Mouse (Mus musculus) spleen, postnatal 14 days (tissue): ENCODE measurements around the gene Clec12b.
"Not testable (repeated sequence)": the region's sequence is repeated elsewhere in the genome, so short reads cannot be mapped to it uniquely, and the experiment has no call there.

ENCODE experiments used
- DNase-seq, 2 experiments: peaks; one replicate each; pipeline ENCODE4 v3.0.0; 2021 to 2022; ENCODE audit warnings: low spot score in 2 of 2

Gene Clec12b

DNA sequence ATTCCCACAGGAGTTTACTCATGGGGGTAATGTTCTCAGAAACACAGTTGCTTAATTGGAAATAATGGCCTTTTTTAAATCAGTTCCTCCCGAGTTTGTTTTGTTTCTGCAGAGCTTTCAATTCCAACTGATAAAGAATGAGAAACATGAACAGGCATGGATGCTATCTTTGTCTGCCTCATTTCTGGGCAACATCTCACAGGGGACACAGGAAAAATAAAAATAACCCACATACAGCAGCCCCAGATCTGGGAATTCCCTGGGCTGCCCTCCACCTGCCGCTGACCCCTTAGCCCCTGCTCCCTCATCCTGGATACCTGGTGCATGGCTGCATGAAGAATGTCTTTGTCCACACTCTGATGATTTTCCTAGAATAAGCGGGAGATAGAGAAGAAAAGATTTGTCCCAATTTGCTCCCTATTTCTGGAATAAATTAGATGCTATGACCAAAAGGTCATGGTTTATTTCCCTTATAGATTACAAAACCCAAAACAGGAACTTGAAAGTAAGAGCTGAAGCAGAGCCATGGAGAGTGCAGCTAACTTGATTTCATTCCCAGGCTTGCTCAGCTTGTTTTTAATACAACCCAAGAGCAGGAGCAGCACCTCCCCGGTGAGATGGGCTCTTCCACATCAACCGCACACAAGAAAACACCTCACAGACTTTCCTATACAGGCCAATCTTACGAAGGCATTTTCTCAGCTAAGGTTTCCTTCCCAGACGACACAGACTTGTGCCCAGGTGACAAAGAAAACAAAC lies 16.1 kb downstream of the Clec12b start:
- no peak for DNase-seq

DNA sequence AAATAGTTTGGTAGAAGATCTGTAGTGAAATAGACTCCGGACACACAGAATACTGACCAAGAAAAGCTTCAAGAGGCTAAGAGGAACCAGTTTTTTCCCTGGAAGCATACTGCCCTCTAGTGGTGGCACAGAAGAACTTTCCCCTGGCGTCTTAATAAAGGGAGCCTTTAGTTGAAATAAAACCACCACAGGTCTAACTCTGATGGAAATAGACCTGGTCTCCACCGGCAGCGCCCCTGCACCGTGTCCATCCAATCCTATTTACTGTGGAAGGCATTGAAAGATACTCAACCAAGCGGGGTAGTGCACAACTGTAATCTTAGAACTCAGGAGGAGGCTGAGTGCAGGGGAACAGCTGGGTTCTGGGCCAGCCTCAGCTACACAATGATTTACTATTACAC lies 19.7 kb downstream of the Clec12b start:
- peak in 1 of 2 experiments; percentile 33 for DNase-seq

DNA sequence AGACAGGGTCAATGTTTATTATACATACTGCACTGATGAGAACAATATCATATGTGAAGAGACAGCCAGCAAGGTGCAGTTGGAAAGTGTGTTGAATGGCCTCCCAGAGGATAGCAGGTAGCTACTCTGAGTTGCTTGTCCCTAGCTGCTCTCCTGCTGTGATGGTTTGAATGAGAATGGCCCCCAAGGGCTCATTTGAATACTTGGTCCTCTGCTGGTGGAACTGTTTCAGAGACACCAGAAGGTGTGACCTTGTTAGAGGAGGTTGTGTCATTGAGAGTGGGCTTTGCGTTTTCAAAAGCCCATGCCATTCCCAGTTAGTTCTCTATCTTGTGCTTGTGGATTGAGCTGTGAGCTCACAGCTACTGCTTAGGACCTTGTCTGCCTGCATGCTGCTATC lies 21.7 kb downstream of the Clec12b start:
- no peak for DNase-seq

DNA sequence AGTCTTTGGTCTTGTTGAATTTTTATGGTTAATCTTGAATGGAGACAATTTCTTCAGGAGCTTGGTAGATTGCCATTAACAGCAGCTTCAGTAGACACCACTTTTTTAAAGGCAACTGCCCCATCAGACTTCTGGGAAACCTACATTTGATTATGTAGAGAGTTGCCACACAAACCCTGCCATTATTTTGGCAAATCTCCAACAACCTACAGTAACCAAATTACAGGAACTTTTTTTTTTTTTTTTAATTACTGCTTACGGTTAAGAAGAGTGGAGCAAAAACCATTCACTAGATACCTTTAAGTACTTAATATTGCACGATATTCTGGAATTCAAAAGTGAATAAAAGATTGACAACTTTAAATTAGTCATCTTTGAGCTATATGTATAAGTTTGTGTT lies 26.2 kb downstream of the Clec12b start:
- DNase-seq, result no peak

DNA sequence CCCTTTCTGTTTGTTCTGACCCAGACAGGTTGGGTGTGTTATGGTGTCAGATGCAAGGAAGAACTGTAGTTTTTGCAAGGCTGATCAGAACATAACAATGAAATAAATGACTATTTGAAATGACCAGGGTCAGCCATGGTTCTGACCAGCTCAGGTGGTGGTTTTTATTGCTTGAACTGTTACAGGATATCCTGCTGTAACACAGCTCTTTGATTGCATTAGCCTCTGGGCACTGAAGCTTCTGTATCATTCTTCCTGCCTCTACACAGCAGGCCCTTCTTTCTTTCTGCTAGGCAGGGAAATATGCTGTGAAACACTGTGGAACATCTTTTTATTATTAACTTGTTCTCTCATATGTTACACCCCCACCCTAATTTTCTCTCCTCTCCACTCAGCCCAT lies 29.2 kb downstream of the Clec12b start:
- no peak for DNase-seq

DNA sequence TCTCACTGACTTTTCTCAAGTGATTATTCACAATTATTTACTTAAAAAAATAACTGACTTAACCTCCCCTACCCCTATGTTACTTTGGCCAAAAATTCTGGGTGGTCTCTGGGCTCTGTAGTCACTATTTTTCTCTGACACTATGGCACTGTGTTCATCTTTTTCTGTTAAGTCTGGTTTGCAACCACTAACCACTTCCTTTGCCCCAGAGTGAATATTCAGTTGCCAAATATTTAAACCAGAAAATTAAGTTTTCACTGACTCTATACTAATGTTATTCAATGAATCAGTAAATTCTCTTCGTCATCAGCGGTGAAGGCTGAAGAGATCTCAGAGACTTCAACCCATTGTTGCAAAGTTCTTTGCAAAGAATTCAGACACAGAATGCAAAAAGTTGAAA lies 29.9 kb downstream of the Clec12b start:
- DNase-seq, result no peak

DNA sequence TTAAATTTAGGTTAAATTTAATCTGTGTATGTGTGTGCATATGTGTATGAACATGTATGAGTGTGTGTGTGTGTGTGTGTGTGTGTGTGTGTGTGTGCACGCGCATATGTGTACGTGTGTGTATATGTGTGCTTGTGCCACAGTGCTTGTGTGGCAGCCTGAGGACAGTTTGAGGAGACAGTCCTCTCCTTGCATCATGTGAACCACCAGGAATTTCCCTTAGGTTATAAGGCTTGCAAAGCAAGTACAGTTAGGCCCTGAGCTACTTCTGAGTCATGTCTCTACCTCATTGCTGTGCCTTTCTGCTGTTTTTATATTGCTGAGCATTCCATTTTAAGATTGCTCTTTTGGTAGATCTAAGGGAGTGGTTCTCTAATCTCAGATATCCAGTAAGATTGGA lies 34.6 kb downstream of the Clec12b start:
- no peak for DNase-seq

DNA sequence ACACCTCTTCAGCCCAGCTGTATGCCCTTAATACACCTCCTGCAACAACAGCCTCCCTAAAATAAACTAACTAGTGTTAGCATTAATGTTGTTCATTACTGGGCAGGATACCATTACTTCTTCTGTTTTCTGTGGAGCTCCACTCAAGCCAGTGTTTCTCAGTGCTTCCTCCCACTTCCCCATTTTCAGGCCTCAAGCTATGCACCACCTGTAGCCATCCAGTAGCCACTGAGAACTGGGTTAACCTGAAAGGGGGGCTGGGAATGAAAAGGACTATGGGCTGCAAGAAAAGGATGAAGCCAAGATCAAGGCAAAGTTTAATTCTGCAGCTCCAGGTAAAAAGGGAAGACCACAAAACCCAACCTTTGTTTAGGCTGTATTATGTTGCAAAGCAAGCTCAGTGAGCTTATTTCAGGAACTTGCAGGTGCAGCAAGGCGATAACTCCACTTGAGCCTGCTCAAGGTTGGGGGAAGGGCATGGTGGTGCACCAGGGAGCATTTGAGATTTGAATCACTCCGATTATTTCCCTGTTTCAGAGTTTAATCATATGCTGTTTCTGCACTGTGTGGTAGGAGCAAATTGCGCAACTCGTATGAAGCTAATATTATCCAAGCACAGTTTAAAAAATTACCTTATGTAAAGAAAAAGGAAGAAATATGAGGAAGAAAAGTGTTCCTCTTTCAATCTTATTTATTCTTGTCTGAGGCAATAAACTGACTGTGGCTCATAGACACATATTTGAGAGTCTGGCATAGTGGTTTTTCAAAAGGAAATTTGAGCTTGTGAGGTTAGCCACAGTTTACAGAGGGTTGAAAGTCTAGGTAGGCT lies 35.9 kb downstream of the Clec12b start:
- peak in 1 of 2 experiments; percentile 9 for DNase-seq

DNA sequence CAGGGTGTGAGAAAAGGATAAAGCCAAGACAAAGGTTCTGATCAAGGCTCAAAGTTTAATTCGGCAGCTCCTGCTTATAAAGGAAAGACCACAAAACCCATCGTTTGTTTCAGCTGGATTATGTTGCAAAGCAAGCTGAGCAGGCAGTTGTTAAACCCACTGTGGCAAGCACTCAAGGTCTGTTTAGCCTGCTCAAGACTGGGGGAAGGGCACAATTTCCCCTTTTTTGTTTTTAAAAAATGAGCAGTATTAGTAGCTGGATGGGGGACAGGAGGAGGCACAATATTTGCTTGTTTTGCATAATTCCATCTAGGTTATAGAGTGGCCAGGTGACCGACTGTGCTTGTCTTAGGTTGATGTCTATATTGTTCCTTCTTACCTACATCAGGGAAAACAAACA lies 41.3 kb downstream of the Clec12b start:
- DNase-seq, result no peak

DNA sequence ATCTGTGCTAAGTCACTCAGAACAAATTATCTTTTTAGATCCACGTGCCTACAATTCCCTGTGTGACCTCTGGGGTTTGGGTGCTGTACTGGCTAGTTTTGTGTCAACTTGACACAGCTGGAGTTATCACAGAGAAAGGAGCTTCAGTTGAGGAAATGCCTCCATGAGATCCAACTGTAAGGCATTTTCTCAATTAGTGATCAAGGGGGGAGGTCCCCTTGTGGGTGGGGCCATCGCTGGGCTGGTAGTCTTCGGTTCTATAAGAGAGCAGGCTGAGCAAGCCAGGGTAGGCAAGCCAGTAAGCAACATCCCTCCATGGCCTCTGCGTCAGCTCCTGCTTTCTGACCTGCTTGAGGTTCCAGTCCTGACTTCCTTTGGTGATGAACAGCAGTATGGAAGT lies 43.3 kb downstream of the Clec12b start, which contains the start of gene Clec12a:
Gene Clec12a (plus strand): TSS at position 301 of the 400 bp plus-strand sequence.
- DNase-seq, result not testable (repeated sequence)

DNA sequence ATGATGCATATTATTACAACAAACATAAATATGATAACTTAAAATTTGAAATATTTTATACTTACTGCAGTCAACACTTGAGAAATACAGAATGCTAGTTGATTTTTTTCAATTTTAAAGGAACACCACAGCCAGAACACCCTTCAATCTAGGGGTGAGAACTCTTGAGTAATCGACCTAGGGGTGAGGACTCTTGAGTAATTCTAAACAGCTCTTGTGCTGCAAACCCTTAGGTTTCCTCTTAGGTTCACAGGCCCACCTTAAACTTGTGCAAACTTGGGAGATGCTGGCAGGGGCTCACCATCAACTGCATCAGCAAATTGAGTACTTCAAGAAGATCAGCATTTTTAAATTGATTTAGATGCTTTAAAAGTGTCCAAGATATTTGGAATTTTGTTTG lies 47.9 kb downstream of the Clec12b start:
- no peak for DNase-seq

DNA sequence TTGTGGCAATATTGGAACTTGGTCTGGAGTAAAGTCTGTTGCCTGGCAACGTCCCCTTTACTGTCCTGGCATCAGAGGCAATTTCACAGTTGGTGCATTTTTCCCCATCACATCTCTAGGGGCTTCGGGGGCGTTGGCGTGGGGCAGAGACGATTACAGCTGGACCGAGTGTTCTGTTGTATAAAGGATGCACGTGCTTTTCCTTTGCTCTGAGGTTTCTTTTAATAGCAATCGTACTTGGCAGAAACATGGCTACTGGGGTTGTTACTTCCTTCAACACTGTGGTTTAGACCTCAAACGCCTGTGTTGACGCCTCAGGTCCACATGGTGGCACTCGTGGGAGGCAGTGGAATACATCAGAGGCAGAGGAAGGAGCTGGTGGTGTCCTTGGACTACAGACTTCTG lies 52.0 kb downstream of the Clec12b start:
- peak; percentile 46 to 51 for DNase-seq

DNA sequence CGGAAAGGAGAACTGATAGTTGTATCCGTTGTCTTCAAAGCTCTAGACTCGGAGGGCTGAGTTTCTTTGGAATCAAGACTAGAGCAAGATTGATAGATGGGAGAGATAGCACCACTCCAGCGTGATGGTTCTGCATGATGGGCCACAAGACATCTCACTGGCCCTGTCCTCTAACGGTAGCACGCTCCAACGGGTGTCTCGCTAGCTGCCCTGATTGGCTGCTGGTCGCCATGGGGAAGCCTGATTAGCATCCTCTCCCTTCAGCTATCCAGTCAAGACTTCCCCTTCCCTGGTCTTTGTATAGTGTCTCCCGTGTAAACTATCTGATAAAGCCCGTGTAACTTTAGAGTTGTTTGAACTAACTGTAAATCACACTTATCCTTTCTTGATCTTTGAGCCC lies 54.1 kb downstream of the Clec12b start, which contains the start of gene 4922502D21Rik:
Gene 4922502D21Rik (minus strand): TSS at position 187 of the 400 bp plus-strand sequence.
- DNase-seq, result no peak

DNA sequence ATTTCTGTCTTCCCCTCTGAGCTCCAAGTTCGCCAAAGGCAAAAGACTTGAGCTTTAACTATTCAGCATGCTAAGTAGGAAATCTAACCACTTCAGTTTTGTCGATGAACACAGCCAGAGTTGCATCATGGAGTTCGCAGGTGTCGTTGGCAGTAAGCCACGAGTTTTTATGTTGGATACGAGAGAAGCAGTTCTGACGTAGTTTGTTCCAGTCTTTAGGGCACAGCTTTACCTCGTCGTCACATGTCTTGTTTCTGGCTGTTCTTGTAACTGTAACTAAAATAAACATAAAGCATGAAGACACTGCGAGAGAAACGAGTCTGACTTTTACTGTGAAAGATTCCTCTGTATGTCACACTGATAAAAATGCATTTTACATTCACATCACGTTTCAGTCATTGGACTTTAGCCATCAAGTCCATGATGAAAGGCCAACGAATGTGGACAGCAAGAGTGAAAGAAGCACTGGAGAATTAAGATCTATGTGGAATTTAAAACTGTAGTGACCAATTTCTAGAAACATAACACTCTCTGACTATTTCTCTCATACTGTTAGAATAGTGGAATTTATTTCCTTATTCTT lies 59.0 kb downstream of the Clec12b start:
- DNase-seq, result no peak

DNA sequence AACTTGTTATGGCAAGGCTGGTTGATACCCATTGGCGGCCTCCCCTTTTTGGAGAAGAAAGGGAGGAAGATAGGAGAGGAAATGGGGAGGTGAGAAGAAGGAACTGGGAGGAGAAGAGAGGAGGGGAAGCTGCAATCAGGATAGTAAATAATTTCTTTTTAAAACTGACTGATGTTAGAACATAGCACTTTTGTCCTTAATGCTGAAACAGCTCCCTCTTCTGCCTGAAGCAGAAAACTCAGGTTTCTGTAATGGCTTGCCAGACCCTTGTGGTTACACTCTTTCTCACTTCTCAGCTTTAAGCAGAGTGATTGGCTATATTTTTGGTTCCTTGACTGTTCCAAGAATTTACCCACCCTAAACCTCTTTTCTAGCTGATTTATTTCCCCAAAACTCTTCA lies 59.7 kb downstream of the Clec12b start:
- no peak for DNase-seq
